Mouse (Mus musculus) heart, postnatal 25 days (tissue): ENCODE measurements around the gene Zic5. TPM values are rescaled to one million over a fixed set of nuclear protein-coding genes. Genes with fewer than 3 reads are reported as not detected.

ENCODE experiments used
- DNase-seq: peaks from one replicate; pipeline ENCODE4 v3.0.0; 2022; ENCODE audit warnings: low spot score
- intact Hi-C: fragments of 180-260 bp; cut with DNase I; formaldehyde crosslinking; loops from one replicate; pipeline ENCODE4 v1.15.1; 2025
- total RNA-seq, 2 experiments: library from RNA; stranded (reverse); gene quantifications; 2 replicates each; pipeline ENCODE4 v1.2.3; 2021

The Zic5 gene
- not detected for total RNA-seq

DNA sequence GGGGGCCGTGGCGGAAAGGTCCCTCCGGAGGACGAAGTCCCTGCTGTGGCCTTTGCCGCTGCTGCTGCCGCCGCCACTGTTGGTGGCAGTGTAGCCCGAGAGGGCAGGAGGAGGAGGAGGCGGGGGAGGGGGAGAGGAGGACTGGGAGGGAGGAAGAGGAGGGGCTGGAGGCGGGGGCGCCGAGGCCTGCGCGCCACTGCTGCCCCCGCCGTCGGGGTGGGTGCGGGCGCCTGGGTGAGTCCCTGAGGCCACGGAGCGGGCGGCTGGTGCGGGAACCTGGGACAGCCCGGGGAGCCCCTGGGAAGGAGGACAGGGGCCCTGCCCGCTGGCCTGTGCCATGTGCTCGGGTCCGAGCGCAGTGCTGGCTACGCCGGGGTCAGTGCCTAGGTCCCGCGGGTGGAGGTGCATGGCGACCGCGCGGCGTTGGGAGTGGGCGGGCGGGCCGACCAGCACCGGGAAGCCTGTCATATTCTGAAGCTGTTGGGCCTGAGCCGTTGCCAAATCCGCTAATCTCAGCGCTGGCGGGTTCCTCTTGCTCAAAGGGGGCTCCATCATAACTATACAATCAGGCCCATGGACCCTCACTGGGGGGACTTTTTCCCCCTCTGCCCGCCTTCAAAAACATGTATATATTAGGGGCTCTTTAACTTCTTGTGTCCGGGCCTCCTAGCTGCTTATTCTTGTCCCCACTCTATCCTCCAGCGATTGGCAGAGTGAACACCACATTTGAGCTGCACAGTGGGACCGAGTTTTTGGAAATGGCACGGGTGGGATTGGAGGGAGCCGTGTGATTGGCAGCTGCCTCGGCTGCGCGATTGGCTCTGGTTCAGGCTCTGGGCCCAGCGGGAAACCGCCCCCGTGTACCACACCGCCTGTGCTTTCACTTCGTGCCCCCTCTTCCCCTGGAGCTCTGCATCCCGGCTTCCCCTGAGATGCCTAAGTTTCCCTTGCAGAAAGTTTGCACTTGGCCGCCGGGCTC is at the start of gene Zic5:
Gene Zic5 (minus strand): TSS at position 915 of the 979 bp plus-strand sequence.
- intact Hi-C loops = no loop called here
- no peak for DNase-seq

DNA sequence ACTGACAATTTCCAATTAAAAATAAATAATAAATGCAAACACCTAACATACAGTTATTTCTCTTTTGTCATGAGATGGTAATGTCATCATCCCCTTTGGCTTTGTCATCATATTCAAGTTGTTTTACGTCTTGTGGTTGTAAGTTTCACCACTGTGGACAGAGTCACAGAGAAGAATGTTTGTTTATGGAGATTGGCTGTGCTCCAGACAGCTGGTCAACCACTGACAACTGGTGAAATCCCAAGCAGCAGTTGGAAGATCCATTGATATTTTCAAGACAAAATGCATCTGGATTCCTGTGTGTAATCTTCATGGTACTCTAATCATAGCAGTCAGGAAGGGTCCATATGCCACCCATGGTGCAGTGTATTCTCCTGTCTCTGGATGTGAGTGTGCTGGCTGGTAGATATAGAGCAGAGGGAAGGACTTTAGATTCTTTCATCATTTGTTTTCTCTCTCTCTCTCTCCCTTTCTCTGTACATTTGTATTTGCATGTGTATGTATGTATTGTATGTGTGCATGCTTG is 48.1 kb upstream of the Zic5 start:
- DNase-seq = no peak
- intact Hi-C loops = loop anchor here (5.0 kb wide), 1 partner anchor 59 kb away; no protein-coding TSS in a partner anchor

DNA sequence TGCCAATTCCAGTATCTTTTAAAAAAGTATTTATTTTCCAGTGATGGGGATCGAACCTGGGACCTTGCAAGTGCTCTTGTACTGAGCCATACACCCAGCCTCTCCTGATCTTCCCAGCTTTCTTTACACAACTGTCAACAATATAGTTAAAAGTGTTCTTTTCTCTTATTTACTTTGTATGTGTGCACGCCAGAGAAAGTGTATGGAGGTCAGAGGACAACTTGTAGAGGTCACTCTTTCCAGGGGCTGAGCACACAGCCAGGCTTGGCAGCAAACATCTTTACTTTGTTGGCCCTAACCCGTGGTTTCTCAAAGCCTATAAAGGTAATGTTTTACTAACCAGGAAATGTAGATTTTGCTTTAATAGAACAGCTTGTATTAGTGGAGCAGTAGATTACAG is 46.0 kb upstream of the Zic5 start:
- intact Hi-C loops = loop anchor here (5.0 kb wide), 1 partner anchor 61 kb away; no protein-coding TSS in a partner anchor
- no peak for DNase-seq

DNA sequence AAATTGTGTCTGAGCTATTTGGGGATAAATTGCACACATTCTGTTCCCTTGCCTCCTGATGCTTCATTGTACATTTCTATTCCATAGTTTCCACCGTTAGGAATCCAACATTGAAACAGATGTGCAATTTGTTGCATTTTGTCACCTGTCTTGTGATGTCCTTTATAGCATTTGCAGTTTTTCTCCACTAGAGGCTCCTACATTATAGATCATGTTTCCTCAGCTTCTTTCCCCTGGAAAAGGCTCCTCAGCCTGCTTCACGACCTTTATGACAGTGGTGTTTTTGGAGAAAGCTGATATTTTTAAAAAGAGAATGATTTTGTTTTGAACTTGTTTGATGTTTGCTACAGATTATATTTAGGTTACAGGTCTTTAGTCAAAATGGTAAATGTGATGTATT is 43.6 kb upstream of the Zic5 start:
- intact Hi-C loops = loop anchor here (1.0 to 5.0 kb wide), 2 partner anchors 128 to 367 kb away; no protein-coding TSS in a partner anchor
- no peak for DNase-seq

DNA sequence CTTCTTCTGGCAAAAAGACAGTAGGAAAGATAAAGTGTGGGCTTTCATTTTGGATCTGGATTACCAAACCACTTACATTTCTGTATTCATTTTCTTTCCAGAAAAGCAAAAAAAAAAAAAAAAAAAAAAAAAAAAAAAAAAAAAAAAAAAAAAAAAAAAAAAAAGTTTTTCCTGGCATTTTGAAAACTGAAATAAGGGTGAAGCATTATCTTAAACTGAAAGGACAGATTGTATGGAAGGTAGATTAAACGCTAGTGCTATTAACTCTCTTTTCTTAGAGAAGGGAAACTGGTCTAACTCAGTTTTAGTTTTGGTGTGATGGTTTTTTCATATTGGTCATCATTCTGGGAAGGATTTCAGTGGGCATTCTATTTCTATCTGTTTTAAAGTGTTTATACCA is 26.5 kb upstream of the Zic5 start:
- intact Hi-C loops = no loop called here
- DNase-seq = no peak

DNA sequence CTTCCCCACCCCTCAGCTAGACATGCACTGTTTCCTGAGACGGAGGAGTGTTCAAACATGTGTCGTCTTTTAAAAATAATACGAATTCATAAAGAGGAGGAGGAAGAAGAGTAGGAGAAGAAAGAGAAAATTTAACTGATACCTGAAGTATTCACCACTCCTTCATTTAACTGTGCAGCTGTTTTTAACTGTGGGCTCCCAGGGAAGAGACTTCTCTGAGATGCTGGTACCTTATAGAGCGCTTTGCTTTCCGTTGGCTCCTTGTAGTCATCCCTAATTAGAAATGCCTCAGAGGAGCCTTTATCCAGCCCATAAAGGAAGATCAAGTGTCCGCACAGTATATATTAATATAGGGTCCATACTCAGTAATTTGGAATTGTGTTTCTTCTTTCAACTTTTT is 26.0 kb upstream of the Zic5 start:
- DNase-seq = no peak
- intact Hi-C loops = no loop called here

DNA sequence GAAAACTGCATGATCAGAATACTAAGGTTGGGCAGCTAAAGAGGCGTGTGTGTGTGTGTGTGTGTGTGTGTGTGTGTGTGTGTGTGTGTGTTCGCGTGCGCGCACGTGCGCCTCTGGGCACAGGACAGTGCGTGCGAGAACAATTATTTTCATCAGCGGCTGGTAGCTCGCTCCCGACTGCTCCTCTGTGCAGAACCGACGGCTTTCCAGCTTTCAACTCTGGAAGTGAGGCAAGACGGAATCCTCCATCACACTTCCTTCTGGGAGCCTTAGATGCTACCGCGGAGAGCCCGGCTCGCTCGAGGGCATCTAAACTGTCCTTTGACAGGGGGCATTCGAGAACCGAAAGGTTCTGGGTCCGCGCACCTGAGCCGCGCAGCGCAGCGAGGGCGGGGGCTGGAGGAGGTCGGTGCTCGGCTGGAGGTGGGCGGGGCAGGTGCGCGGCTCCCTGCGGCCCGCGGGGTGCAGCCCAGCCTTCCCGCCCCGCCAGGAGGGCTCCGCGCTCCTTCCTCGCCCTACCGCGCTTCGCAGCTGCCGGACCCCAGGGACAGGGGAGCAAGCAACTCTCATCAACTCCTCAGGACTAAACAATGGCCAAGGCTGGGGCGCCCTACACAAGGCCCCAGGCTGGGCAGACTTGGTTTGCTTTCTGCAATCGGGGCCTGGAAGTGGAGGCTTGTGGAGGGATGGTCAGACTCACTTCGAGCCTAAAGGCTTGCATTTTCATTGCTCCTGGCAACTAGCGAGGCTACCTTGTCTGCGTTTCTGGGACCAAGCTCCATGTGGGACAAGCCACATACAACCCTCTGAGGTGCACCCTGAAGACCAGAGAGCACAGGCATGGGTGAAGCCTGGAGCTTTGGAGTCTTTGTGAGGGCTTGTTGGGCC is 25.2 kb upstream of the Zic5 start, which contains the start of gene Gm10837:
Gene Gm10837 (plus strand): TSS at position 146 of the 888 bp plus-strand sequence.
- DNase-seq = no peak
- intact Hi-C loops = no loop called here

DNA sequence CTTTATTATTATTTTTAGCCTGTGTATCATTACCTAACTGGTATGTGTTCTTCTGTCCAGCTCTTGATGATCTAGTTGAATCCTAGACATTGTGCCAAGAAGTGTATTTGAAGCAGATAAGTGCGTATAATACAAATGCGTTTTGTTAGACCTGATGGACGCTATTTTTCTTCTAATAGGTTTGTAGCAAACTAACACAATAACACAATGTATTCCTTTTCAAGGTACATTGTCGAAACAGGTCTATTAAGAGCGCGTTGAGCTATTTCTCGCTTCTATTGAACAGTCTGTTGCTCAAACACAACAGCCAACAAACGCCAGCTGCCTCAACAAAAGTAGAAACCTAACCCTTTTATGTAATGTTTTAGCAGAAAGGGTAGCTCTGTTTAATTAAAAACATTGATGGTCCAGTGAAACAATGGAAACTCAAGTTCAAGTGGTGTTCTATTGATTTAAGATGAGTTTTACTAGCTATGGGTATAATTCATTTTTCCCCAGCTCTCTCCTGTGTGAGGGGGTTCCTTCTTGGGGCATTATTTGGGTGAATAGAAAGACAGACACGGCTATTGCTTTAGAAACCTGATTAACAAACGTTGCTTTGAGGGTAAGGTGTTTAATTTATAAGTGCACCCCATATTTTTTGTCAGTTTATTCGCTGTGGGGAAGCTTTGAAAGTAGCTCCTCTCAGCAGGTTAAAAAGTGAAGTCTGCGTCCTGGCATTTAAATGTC is 24.4 kb upstream of the Zic5 start:
- DNase-seq = no peak
- intact Hi-C loops = loop anchor here (2.0 kb wide), 2 partner anchors 17 to 83 kb away; no protein-coding TSS in a partner anchor

DNA sequence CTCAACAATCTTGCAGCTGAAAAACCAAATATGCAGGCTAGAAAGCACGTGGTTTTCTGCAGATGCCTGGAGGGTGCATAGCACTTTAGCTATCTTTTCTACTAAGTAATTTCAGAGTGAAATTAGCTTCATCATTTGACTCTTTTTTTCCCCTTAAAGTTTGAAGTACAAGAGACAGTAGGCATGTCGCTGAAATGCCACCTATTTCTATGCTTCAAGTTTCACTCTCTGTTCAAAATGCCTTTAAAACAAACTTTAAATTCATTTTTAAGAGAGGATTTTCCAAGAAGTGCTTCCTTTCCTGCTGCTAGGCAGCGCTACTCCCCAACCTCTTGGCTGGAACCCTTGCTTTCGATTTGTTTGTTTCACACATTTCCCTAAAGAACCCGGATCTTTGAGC is 23.6 kb upstream of the Zic5 start:
- intact Hi-C loops = loop anchor here (2.0 kb wide), 2 partner anchors 16 to 82 kb away; no protein-coding TSS in a partner anchor
- DNase-seq = no peak

DNA sequence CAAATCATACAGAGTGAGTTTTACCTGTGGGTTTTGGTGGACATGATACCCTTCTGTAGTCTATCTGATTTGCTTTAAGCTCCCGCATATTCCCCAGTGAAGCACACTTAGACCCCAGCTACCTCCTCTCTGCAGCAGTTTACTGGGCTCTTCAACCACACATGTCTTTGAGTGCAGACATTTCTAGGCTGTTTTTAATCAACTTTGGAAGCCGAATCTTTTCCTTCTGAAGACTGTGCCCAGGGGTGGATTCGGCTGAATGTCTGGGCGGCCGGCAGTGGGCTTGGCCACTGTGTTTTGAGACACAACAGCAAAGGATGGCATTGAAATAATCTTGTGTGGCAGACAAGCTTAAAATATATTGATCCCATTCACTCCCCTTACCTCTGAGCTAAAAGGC is 21.9 kb upstream of the Zic5 start:
- intact Hi-C loops = no loop called here
- DNase-seq = no peak

DNA sequence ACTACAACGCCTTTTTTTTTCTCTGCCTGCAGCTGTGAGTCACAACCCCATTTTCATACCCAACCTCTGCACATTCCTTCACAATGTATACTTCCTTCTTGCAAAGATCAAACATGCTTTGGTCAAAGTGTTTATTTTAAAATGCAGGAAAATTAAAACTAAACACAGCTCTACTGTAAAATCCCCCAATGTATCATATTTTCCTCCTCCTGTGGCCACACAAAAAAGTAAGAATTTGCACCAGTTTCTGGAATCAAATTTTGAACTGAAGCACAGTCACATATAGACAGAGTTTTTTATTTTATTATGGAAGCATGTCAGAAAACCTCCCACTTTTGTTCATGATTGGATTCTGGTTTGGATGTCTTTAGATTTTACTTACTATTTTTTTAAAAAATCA is 21.1 kb upstream of the Zic5 start:
- intact Hi-C loops = no loop called here
- no peak for DNase-seq

DNA sequence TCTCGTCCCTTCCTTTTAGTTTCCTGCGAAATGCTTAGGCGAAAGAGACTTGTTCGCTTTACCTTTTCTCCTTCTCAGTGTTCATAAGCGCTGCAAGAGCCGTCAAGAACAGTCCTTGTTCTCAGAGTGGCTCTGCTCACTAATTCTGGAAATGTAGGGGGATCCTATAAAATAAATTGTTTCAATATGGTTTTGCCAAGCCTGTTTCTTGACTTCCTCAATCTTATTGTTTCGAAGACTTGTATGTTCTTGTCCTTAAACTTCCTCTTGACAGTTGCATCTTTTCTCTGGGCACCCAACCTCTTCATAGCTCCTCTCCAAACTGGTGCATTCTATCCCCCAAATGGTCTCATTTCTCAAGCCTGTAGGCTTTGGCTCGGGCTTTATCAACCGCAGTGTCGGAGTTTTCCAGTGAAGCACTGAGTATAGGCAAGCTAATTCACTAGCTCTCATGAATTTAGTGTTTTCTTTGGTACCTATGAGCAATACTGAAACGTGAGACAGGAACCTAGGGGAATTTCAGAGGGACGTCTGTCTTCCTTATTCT is 20.2 kb upstream of the Zic5 start:
- intact Hi-C loops = no loop called here
- no peak for DNase-seq

DNA sequence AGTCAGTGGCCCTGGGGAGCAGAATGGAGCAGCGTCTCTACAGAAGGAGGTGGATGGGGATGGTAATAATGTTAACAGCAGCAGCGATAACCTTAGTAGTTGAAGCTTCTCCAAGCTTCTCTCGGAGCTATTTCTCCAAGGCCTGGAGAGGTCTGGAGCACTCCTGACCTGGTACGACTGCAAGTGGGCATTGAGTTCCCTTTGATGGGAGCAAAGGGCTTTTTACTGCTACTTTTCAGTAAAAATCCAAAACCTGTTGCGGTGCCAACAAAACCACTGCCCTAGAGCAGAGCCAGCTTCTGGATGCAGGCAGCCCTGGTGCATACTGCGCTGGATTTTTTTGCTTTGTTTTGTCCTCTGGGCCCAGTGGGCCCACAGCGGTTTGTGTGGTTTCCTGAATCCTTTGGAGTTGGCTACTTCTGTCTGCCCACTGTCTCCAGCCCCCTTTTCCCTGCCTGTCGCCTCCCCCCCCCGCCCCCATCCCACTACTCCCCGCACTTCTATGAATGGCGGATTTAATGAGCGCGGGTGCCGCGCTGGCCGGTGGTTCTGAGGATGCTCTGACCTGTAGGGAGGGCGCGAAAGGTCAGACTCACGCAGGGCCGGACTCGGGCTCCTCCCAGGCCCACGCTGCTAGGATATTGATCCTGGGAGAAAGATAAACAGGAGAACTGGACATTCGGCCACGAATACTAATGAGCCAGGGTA is 19.5 kb upstream of the Zic5 start:
- intact Hi-C loops = no loop called here
- no peak for DNase-seq

DNA sequence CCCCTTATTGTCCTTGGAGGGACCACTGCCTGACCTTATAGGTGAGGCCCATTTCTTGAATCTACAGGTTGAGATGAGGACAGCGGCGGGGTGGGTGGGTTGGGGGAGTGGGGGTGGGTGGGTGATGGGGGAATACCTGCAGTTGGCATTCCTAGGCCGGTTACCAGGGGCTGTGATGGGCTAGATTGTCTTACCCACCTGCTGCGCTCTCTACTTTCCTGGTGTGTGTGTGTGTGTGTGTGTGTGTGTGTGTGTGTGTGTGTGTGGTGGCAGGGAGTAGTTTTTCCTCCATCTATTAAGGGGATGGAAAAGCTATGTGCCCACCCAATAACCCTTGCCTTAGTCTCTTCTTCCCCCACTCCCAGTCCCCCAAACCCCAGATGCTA is 19.0 kb upstream of the Zic5 start:
- intact Hi-C loops = no loop called here
- no peak for DNase-seq

DNA sequence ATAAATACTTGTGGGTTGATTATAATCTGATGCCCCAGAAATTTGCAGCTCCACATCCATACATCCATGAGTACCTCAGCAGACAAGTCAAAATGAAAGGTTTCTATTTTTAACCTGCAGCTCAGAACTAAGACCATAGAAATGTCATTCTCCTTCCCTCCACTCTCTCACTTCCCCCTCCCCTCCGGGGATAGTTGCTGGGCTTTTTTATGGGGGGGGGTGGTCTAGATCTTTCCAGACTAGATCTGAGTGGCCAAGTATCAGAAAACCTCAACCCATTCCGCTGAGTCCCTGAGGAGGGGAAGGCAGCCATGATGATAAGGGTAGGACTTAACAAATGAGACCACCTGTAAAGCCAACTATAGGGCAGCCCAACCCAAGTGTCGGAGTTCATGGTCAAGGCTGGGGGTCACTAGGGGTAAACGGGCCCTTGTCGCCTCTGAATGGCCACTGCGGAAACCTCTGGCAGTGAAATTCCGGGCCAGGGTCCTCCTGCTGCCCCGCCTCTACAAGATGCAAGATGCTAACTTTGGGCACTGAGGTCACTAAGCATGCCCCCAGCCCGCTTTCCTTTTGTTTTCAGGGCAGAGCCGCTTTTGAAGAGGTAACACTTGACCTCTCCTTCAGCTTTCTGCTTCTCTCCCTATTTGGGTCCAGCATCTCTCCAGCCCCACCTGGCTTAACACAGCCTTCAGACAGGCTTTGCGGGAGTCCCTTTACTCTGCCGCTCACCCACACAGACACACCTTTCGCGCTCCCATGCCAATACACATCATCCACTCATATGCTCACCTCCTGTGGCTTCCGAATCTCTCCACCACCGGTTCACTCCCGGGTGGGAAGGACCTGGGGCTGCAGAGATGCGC is 18.3 kb upstream of the Zic5 start:
- DNase-seq = no peak
- intact Hi-C loops = no loop called here

DNA sequence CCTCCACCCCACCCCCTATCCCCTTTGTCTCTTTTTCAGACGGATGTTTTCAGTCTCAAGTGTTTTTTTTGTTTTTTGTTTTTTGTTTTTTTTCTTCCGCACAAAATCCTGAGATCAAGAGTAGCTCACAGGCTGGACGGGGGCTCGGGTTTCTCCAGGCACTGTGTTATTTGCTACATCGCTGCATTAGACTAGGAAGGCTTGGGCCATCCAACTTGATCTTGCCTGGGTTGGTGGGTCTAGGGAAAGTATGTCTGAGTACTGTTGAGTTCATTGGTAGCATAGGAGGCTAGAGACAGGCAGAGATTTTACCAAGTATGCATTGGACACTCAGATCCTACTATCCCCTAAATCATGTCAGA is 17.5 kb upstream of the Zic5 start:
- intact Hi-C loops = no loop called here
- DNase-seq = no peak

DNA sequence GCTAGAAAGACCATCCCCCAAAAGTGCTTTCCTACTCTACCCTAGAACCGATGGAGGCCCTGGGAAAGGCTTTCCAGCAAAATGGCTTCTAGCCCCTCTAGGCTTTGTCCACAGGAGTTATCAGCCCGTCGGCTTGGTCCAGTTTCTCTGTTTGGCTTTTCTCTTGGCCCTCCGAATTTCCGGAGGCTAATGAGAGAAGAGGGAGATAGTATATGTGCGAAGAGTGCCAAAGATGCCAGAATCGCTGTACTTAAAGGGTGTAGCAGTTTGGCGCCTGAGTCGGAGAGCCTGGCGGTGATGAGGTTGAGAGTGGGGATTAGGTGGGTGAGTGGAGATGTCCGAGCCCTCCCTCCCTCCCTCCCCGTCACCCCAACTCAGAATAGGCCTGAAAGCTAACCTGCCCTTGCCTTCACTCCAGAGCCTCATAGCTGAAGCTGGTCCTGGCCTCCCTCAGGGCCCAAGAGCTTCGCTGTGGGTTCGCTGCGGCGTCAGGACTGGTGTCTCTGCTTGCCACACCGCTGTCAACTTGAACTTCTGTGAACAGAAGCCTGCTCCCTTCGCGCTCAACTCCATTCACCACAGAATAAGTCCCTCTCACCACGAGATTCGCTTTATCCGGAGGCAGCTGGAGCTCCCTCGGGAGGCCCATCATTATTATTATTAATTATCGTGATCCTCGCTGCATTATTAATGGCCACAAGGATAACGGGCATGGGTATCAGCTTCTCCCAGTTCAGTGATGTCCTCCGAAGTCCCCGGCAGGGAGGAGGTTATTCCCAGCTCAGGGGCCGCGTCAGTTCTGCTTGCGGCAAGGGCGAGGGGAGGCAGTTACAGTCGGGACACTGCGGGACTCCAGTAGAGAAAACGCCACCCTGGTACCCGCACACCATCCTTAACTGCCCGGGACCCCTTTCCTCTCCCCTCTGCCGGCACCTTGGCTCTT is 16.9 kb upstream of the Zic5 start:
- intact Hi-C loops = no loop called here
- no peak for DNase-seq
